Mouse (Mus musculus): ENCODE results near the gene Ovol3. TPM values are rescaled to one million over a fixed set of nuclear protein-coding genes. Genes with fewer than 3 reads are reported as not detected.
"Not testable (repeated sequence)": the region's sequence is repeated elsewhere in the genome, so short reads cannot be mapped to it uniquely, and the experiment has no call there.

The Ovol3 gene
- not detected for polyA plus RNA-seq (2017; shearing (Covaris generic))

DNA sequence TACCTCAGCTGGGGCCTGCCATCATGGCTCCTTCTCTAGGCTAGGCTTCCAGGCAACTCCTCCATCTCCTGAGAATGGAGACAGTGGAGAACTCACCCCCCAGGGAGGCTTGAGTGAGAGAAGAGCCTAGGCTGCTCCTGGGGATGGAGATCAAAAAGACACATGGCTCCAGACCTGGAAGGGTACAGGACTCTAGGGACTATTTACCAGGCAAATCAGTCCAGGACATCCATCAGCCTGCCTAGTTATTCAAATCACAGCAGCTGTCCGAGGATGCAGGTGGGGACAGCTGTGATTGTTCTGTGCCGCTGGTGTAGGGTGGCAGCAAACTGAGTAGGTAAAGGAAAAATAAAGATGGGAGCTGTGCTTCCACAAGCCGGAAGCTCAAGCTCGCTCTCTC, at the start of gene Ovol3:
Gene Ovol3, minus strand, starts transcription at position 101 of the 400 bp plus-strand sequence.
- ATAC-seq = no peak

DNA sequence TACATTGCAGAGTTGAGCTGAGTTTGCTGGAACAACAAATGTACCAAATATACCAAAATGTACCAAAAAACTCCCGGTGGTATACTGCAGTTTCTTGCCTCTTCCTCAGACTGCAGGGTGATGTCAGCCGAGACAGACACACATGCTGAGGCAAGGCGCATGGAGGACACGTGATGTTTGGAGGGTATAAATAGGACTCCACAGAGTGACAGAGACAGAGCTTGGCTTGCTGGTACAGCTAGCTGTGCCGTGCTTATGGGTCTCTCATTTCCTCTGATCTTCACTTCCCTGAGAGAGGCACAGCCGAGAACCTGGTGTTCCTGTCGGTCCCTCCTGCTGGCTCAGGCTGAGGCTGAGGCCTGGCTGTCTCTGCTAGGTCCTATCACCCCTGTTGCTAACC, 47.2 kb upstream of the Ovol3 start:
- ATAC-seq = no peak

DNA sequence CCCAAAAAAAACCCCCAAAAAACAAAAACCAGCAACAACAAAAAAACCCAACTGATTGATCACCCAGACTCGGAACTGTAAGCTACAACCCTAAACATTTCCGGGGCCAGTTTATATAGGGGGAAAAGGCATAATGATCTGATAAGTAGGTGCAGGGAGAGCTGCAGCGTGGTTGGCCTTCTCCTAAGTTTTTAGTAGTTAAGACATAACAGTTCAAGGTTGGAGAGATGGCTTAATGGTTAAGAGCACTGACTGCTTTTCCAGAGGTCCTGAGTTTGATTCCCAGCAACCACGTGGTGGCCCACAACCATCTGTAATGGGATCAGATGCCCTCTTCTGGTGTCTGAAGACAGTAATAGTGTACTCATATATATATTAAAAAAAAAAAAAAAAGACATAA, 46.0 kb upstream of the Ovol3 start:
- no peak for ATAC-seq

DNA sequence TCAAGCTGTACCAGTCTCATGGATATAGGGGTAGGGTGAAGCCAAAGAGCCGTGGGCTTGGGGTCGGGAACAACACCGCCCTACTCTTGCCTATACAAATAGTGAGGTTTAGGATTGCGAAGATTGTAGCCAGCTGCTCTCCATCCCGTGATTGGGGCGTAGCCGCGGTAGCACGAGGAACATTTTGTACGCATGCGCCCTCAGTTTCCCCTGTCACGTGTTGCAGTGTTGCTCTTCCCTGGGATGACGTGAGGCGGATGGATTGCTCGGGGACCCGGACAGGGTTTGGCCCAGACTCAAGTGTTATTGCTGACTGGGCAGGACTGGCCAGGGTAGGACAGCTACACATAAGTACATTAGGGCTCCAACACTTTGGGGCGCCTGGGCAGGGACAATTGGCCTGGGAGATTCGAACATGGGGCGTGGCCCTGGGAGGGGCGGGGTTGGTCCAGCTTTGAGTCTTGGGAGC, 45.2 kb upstream of the Ovol3 start:
- peak; percentile 68 for ATAC-seq

DNA sequence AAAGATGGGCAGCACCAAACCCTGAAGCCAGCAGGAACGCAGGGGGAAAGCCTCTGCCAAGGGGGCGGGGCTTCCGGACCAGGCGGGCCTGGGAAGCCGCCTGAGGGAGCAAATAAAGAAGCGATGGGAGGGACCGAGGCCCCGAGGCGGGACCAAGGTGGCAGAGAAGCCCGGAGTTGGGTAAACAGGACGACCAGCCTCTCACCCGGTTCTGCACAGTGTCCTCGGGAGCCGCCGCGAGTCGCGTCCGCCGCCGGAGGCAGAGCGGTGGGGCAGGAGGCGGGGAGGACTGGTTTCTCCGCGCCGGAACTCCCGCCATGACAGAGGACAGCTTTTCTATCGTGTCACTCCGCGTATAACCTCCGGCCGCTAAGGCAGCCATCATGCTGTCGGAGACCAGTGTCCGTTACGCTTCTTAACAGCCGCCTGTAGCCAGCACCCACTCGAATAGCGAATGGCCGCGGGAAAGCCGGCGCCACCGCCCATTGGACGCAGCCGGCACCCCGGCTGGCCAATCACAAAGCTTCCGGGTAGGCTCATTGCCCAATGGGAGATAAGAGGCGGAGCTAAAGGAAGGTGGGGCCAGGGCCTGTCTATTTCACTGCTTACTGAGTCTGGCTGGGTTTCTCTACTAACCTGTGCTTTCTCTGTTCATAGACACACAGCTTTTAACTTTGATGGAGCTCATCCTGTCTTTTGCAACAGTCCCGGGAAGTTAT, 44.6 kb upstream of the Ovol3 start, which contains the start of the genes Thap8 and Wdr62:
Gene Thap8, plus strand, starts transcription at position 144 of the 719 bp plus-strand sequence.
Gene Wdr62, minus strand, starts transcription at position 469 of the 719 bp plus-strand sequence.
- peak; percentile 96 for ATAC-seq

DNA sequence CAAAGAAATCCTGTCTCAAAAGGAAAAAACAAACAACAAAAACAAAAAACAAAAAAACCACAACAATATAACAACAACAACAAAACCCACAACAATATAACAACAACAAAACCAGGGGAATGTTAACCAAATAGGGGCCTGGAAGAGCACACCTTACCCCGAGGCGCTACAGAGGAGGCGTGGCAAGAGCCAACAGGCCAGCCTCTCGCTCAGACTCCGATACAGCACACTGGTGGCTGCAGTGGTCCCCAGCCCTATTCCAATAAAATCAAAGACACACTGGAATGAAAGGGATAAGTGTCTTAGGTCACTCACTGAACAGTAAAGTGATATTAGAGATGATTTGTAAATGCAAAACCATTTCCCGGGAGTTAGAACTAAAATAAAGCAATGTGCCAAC, 44.0 kb upstream of the Ovol3 start:
- no peak for ATAC-seq

DNA sequence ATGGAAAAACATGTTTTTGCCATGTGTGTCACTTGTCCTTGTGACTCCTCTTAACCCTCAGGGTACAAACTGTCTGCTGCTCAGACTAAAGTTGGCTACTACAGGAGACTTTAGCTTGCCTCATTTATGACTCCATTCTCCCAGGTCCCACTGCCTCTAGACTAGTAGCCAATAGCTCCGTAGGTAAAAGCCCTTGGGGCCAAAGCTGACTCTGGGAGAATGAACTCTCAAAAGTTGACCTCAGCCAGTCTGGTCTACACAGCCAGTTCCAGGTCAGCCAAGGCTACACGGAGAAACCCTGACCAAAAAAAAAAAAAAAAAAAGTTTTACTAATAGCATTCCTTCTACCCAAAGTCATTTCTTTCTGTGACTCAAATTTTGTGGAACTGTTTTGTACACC, 43.4 kb upstream of the Ovol3 start:
- ATAC-seq = no peak

DNA sequence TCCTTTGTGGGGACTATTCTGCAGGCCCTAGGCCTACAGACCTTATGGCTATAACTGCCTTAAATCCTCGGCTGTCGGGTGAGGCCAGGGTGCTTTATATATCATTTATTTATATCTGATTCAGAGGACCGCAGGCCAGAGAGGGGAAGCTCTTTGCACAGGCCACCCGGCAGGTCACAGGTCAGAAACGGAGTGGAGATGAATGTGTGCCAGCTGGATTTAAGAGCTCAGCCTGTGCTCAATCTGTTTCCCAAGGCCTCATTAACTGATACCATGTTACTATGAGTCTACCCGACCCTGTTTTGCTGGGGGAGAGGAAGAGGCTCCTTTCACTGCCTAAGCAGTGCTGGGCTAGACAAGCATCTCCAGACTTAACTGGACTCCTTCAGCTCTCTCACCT, 38.9 kb upstream of the Ovol3 start:
- no peak for ATAC-seq

DNA sequence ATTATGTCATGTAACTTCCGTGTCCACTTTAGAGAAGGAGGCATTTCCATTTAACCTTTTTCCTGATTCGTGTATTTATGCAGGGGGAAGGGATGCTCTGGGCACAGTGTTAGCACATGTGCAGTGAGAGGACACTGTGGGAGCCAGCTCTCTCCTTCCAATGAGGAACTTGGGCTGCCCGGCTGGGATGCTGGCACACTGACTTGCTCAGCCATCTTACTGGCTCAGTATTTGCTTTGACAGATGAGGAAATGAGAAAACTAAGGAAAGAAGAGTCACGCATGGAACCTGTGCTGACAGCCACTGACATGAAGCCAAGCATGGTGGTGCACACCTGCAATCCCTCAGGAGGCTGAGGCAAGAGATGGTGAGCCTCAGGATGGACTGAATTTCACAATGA, 34.1 kb upstream of the Ovol3 start:
- ATAC-seq = no peak

DNA sequence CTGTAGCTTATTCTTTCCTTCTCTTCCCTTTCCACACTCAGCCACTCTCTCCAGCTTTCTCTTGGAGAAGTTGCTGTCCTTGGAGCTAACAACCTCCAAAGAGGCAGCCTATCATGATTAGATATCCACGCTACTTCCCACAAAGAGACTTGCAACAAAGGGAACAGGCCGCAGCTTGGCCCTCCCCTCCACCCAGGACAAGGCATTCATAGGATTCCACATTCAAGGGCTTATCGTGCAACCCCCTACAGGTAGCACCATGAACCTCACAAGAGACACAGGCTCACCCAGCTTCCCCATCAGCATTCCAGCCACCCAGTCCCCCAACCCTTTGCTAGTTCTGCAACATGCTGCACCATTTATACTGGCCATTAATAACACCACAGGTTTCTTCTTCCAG, 31.3 kb upstream of the Ovol3 start:
- no peak for ATAC-seq

DNA sequence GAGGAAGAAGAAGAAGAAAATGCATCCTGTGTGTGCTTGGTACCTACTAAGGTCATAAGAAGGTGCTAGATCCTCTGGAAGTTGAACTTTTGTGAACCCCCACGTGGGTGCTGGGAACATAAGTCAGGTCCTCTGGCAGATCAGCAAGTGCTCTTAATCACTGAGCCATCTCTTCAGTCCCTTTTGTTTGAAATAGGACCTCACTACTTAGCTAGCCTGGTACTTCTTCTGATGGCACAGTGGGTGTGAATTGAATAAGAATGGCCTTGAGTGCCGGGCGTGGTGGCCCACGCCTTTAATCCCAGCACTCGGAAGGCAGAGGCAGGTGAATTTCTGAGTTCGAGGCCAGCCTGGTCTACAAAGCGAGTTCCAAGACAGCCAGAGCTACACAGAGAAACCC, 30.4 kb upstream of the Ovol3 start:
- no peak for ATAC-seq

DNA sequence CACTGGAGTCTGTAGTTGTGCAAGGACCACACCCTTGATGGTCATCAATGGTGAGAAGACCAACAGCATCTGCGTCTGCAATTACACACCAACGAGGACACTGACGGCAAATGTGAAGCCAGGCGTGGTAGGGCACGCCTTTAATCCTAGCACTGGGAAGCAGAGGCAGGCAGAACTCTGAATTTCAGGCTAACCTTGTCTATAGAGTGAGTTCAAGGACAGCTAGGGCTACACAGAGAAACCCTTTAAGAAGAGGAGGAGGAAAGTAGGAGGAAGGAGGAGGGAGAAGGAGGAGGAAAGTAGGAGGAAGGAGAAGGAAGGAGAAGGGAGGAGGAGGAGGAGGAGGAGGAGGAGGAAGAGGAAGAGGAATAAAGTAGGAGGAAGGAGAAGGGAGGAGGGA, 30.0 kb upstream of the Ovol3 start:
- ATAC-seq = no peak

DNA sequence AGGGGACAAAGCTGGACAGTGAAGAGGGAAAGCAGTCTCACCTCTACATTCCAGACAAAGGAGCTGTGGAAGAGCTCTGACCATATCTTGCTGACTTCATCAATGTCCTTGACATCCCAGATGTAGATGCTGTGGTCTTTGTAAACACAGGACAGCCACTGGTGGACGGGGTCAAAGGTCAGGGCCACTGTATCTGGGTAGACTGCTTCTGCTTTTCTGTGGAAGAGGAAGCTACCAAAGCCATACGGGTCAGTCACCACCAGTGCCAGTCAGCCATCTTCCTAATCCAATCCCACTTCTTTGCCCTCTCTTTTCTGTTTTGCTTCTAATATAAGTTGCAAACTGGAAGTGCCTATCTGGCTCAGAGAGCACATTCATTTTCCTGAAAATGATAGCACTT, 29.5 kb upstream of the Ovol3 start:
- ATAC-seq = no peak

DNA sequence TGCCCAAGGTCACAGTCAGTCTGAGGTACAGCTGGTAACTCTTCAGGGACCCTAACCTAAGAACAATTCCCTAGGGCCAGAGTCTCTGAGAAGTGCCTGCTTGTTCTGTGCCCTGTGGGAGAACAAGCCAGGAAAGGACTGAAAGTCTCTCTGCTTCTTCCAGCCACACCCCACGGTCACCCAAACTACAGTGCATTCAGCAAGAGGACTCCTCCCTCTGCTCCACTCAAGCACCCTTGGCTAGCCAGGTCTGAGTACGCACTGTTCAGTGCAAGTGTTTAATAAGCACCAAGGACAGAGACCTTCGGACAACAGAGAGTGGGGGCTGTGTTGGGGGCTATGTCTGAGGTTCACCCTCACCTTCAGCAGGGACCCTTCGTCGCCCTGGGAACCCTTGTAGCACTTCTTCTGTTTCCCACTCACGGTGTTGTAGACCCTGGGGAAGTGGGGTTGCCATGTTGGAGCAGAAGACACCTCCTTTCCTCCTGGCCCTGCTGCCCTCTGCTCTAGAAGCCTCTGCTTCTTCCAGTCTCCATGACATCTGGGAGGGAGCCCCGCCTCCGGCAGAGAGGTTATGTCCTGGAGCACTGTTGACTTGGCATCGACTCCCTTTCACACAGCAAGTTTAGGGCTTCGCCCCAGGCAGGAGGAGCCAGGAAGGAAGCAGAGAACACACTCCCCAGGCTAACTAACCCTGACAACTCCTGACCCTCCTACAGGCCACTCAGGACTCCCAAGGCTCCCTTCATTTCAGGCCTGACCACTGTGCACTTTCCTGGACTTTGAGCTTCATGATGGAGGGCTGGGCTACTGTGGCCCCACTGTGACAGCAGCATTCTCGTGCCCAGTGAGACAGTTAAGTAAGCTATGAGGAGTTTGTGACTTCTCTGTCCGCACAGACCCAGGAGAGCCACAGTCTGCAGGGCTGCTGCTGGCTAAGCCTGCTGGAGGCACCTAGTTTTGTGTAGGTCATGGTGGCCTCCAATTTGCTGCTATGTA, 16.7 kb upstream of the Ovol3 start:
- ATAC-seq = no peak

DNA sequence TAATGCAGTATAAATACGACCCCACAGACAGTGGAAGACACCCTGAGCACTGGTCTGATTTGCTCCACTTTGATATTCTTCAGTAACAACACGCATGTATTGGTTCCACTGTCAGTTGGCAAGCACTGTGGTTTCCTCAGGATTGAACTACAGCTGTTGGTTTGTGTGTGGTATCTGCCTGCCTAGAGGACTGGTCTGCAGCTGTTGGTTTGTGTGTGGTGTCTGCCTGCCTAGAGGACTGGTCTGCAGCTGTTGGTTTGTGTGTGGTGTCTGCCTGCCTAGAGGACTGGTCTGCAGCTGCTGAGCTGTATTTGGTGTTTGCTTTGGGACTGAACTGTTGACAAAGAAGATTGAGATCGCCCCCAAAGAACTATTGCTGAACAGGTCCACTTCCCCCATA, 1.8 kb upstream of the Ovol3 start:
- ATAC-seq = not testable (repeated sequence)

DNA sequence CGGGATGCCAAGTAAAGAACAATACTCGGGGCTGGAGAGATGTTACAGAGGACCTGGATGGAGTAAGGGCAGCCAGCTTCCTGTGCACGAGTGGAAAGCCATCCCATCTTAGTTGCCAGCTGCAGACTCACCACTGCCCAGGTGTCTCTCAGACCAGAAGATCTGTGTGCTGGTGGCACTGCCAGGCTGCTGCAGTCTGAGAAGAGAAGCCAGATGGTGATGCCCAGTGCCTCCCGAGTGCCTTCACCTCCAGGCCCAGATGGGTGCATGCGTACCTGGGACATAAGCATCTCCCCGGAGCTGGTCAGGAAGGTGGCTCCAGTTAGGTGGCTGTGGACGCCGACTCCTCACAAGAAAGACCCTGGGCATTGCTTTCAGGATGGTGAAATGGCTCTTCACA, 434 bp downstream of the Ovol3 start:
- ATAC-seq = no peak

DNA sequence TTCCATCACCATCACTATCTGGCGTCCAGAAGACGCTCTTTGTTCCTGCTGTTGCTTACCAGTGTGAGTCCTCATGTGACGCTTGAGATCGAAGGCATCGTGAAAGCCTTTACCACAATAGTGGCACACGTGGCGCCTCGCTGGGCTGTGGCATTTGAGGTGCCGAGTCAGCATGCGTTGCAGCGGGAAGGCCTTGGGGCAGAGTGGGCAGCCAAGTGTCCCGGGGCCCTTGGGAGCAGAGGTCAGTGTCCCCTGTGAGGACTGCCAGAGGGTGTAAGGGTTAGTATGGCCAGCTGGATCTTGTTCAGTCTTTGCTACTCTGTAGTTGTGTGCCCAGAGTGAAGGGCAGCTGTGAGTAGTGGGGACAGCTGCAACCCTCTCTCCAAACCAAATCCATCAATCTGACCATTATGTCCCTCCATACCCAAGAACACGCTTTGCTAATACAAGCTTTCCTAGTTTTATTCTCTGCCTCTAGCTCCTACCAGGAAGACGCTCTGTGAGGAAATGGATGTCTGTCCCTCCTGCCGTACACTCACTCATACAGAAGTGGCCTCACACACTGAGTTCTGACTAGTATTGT, 1.2 kb downstream of the Ovol3 start:
- no peak for ATAC-seq

DNA sequence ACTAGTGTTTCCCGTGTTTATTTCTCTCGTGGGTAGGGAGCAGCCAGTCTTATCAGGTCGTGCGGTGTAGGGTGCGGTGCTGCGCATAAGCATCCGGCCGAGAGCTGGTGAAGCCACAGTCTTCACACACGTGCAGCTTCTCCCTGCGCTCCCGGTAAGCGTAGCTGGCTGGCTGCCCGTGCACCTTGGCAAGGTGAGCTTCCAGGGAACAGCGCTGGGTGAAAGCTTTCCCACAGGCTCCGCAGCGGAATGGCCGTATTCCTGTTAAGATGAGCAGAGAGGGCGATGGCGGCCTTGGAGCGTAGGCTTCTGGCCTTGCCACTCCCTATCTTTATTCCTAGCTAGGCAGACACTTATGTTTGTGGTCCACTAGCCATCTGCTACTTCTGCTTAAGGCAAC, 2.1 kb downstream of the Ovol3 start:
- ATAC-seq = no peak

DNA sequence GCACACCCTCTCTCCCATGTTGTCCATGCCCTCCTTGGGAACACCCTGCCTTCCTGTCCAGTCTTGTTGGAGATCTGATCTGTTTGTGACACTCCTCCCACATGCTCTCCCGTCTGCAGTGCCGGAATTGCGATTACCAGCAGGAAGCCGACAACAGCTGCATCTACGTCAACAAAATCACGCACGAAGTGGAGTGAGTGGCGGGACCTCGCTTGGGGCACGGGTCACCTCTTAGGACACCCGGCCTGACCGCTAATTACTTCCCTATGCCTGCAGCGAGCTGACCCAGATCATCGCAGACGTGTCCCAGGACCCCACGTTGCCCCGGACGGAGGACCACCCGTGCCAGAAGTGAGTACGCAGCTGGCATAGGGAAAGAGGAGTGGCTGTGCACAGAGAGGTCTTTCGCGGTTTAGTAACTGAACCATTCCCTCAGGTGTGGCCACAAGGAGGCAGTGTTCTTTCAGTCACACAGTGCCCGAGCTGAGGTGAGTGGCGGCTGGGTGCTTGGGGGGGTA, 2.8 kb downstream of the Ovol3 start:
- no peak for ATAC-seq

DNA sequence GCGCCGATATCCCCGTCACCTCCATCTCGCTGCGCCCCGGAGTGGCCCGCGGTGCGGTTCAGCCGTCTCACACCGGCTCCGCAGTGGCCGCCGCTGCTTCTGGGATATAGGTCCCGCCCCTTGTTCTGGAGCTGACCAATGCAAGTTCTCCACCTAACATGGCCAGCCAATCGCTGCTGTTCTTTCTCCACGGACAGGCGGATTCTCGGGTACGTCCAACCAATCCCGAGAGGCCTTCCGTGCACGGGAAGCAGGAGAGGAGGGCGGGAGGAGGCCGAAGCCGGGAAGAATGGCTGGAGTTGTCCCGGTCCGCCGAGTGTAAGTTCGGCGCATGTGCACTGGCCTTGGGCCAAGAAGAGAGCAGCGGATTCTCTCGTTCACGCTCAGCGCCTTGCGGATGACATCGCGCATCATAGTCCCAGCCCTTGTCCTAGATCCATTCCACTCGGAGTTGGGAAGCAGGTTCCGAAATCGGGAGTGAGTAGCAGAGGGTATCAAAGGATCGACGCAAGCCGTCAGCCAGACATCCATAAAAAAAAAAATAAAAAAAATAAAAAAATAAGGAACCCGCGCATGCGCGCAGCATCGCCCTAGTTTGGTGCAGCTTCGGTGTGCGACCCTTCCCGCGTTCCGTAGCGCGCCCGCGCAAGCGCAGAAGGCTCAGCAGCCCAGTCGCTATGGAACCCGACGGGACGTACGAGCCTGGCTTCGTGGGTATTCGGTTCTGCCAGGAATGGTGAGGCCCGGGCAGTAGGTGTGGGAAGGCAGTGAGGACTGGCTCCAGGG, 3.7 kb downstream of the Ovol3 start, which contains the start of the genes Polr2i and Tbcb:
Gene Polr2i, plus strand, starts transcription at position 280 of the 786 bp plus-strand sequence.
Gene Tbcb, minus strand, starts transcription at position 604 of the 786 bp plus-strand sequence.
- ATAC-seq = peak; percentile 95

DNA sequence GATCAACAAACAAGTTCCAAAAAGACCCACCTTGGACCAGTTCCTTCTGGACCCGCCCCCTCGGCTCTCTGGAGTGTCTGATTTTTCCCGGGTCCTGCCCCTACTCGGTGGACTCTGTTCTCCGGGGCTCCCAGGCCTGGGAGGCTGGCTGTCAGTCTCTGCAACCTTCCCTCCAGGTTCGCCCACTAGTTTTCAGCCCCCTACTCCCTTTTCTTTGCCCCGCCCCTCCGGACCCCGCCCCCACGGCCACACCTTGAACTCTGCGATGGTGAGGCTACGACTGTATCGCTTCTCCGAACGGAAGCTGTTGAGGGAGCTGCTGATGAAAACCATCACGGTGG, 4.2 kb downstream of the Ovol3 start:
- ATAC-seq = no peak

DNA sequence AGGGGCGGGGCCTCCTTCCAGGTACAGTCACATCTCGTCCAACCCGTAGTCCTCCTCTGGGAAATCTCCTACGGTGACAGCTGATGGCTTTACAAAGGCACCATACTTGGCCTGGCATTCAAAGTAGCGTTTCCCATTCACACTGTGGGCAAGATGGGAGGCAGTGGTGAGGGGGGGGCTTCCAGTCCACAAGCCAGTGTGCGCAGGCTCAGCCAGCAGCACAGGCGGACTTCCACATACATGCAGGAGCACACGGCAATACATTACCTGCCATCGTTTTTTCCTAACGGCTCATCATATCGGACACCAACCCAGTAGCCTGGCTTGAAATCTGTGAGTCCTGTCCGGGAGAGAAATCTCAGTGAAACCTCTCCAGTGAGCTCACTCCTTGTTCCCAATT, 11.3 kb downstream of the Ovol3 start:
- no peak for ATAC-seq
